Mouse (Mus musculus): ENCODE measurements around the gene Gm20897. TPM values are rescaled to one million over a fixed set of nuclear protein-coding genes. Genes with fewer than 3 reads are reported as not detected.
"Not testable (repeated sequence)": the region's sequence is repeated elsewhere in the genome, so short reads cannot be mapped to it uniquely, and the experiment has no call there.

Gene Gm20897
- polyA plus RNA-seq (2012; rRNA removed), result not detected in 2 replicates

DNA sequence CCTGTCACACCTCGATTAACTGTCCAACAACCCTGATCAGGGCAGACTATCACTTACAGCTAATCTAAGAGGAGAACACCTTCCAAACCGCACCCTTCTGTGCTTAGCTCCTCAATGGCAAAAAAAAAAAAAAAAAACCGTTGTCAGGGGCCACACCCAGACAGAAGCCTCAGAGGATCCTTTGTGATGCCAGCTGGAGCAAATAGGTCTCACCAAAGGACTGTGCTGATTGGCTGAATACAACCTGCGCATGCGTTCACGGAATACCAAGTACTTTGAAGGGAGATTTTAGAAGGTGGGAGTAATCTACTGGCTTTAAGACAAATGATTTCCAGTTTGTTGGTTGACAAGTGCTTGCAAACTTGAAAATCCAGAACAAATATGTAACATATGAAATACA, at the start of gene Gm20897:
Gene Gm20897, minus strand, starts transcription at position 101 of the 400 bp plus-strand sequence.
- not testable (repeated sequence) for H3K27ac ChIP-seq (ENCODE audit: insufficient read depth, low read depth, low read length); H3K4me1 ChIP-seq (ENCODE audit: control insufficient read depth, insufficient read depth, insufficient read length, low read length); H3K36me3 ChIP-seq (ENCODE audit: control insufficient read depth, insufficient read depth, low read length); H3K27me3 ChIP-seq (ENCODE audit: control insufficient read depth, insufficient read depth, low read length); H3K4me3 ChIP-seq (ENCODE audit: low read depth, low read length)
- 69% methylated on average over 5 of the region's 6 CpGs for WGBS

Other genes with a start within 250 kb of the Gm20897 start
- gene Gm21732, start 73.5 kb upstream of the Gm20897 start, polyA plus RNA-seq (2012; rRNA removed), result not detected in 2 replicates